Mouse (Mus musculus) cerebellum, adult (tissue): ENCODE measurements around the gene Sult2b1.

Experiments
- ATAC-seq: cut with Nextera tagmentation; 2 replicates; pipeline ENCODE4 v1.9.2; 2017; ENCODE audit warnings: mild to moderate bottlenecking, moderate library complexity, mixed read lengths; ENCODE audit not compliant: insufficient number of reproducible peaks, low FRiP score, low TSS enrichment

The Sult2b1 gene

GRCm38 (mm10) chr7:45784524-45785372 is at the start of gene Sult2b1:
Gene Sult2b1, minus strand, starts transcription at chr7:45784669.
- 0 out of 2 replicates have a peak, but pooled peaks have one; percentile 3 for ATAC-seq

- ATAC-seq = no peak
Observed at GRCm38 (mm10) chr7:45833924-45834323, 49.5 kb upstream of the Sult2b1 start.

- no peak for ATAC-seq
Observed at GRCm38 (mm10) chr7:45833148-45833790, 48.8 kb upstream of the Sult2b1 start.

- no peak for ATAC-seq
Observed at GRCm38 (mm10) chr7:45832428-45832827, 48.0 kb upstream of the Sult2b1 start.

- no peak for ATAC-seq
Observed at GRCm38 (mm10) chr7:45831128-45831525, 46.7 kb upstream of the Sult2b1 start.

GRCm38 (mm10) chr7:45830427-45831127 is 46.1 kb upstream of the Sult2b1 start, which contains the start of gene Grwd1:
Gene Grwd1, minus strand, starts transcription at chr7:45830944.
- peak; percentile 72; the same call in 1 of the 2 replicates for ATAC-seq

- no peak for ATAC-seq
Observed at GRCm38 (mm10) chr7:45826631-45827030, 42.2 kb upstream of the Sult2b1 start.

- ATAC-seq = no peak
Observed at GRCm38 (mm10) chr7:45824598-45824997, 40.1 kb upstream of the Sult2b1 start, which contains the start of gene Kcnj14. Gene Kcnj14, minus strand, starts transcription at chr7:45824782.

- ATAC-seq = no peak
Observed at GRCm38 (mm10) chr7:45820913-45821312, 36.4 kb upstream of the Sult2b1 start.

GRCm38 (mm10) chr7:45819843-45820242 is 35.4 kb upstream of the Sult2b1 start:
- ATAC-seq = no peak

- no peak for ATAC-seq
Observed at GRCm38 (mm10) chr7:45815984-45816351, 31.5 kb upstream of the Sult2b1 start.

GRCm38 (mm10) chr7:45815323-45815983 is 31.0 kb upstream of the Sult2b1 start:
- ATAC-seq = no peak

GRCm38 (mm10) chr7:45814841-45815240 is 30.4 kb upstream of the Sult2b1 start:
- no peak for ATAC-seq

GRCm38 (mm10) chr7:45813787-45814779 is 29.6 kb upstream of the Sult2b1 start, which contains the start of gene Cyth2:
Gene Cyth2, minus strand, starts transcription at chr7:45814581.
- peak; percentile 96 for ATAC-seq

- no peak for ATAC-seq
Observed at GRCm38 (mm10) chr7:45812921-45813320, 28.5 kb upstream of the Sult2b1 start.

- no peak for ATAC-seq
Observed at GRCm38 (mm10) chr7:45809276-45810075, 25.0 kb upstream of the Sult2b1 start.

GRCm38 (mm10) chr7:45808471-45808870 is 24.0 kb upstream of the Sult2b1 start:
- ATAC-seq = no peak

GRCm38 (mm10) chr7:45805941-45806340 is 21.5 kb upstream of the Sult2b1 start:
- ATAC-seq = no peak
